Mouse (Mus musculus): ENCODE data around the gene March7.

GRCm38 (mm10) chr2:60196841-60197240, 12.8 kb upstream of the March7 start:
- TF ChIP-seq CTCF (IDR thresholded peaks at IDR 0.05; ENCODE audit: low read depth, low read length) = no peak
- TF ChIP-seq POLR2A (IDR thresholded peaks at IDR 0.05; ENCODE audit: borderline replicate concordance, low read depth, low read length) = no peak

All from bone marrow macrophage, adult 2 months (primary cell).